Mouse (Mus musculus) neural tube, embryonic 14.5 days (tissue): ENCODE measurements at regions not wholly inside any gene's neighbourhood (a gene's known extent, or its start where the extent isn't known, plus 50 kb on each side); places are given as distances from the start of the nearest gene placed in this dataset.

Experiments used
- ATAC-seq: fragments of 200-750 bp; cut with Nextera tagmentation; 2 replicates; pipeline ENCODE4 v1.8.0; 2017; ENCODE audit warnings: low read depth, mild to moderate bottlenecking, moderate TSS enrichment, moderate library complexity
- H3K27ac ChIP-seq: fragments of 300-500 bp; sonication (generic); 2 replicates; pipeline ENCODE4 v1.5.1; 2014; ENCODE audit warnings: low read depth, mild to moderate bottlenecking, control low read depth, low read length, moderate library complexity, mixed read lengths
- H3K27me3 ChIP-seq: fragments of 300-500 bp; sonication (generic); 2 replicates; pipeline ENCODE4 v1.6.1; 2014; ENCODE audit warnings: low read length; ENCODE audit not compliant: control insufficient read depth, insufficient read depth
- H3K36me3 ChIP-seq: fragments of 300-500 bp; sonication (generic); 2 replicates; pipeline ENCODE4 v1.6.1; 2014; ENCODE audit warnings: low read length, mixed read lengths; ENCODE audit not compliant: control insufficient read depth, insufficient read depth
- H3K4me1 ChIP-seq: fragments of 300-500 bp; sonication (generic); 2 replicates; pipeline ENCODE4 v1.6.1; 2014; ENCODE audit warnings: low read length; ENCODE audit not compliant: control insufficient read depth, insufficient read depth
- H3K4me2 ChIP-seq: fragments of 300-500 bp; sonication (generic); 2 replicates; pipeline ENCODE4 v1.6.1; 2014; ENCODE audit warnings: mild to moderate bottlenecking, low read depth, low read length, control low read depth
- H3K4me3 ChIP-seq: fragments of 300-500 bp; sonication (generic); 2 replicates; pipeline ENCODE4 v1.5.1; 2014; ENCODE audit warnings: low read depth, low read length, control low read depth, mixed read lengths
- H3K9ac ChIP-seq: fragments of 300-500 bp; sonication (generic); replicated peaks from 2 replicates; pipeline ENCODE4 v1.6.1; 2014; ENCODE audit warnings: low read depth, mild to moderate bottlenecking, control low read depth, low read length, mixed read lengths
- H3K9me3 ChIP-seq: fragments of 300-500 bp; sonication (generic); 2 replicates; pipeline ENCODE4 v1.6.1; 2016; ENCODE audit warnings: low read length; ENCODE audit not compliant: control insufficient read depth
- WGBS: fragments of 180-500 bp; shearing (Covaris S2); extraction: QIAGEN DNeasy Blood & Tissue Kit; methylation state at CpG from one replicate; pipeline ENCODE4 v1.1.7; 2014; 5-methylcytosine and 5-hydroxymethylcytosine counted together

GRCm38 (mm10) chr4:12538694-12539121 lies 366.9 kb upstream of the Fam92a start:
- Histone ChIP-seq H3K9ac (no peak overlapping the region; the same call in 1 of the 2 replicates), H3K27me3 (no peaks in the 10 kb centered on the region), H3K4me3 (no peak overlapping the region), H3K4me2 (peak overlapping the region; percentile 12; the same call in 1 of the 2 replicates), H3K4me1 (peaks cover 17% of the 10 kb centered on the region; the same call in 1 of the 2 replicates), H3K9me3 (no peaks in the 10 kb centered on the region), H3K36me3 (no peaks in the 10 kb centered on the region), H3K27ac (peak overlapping the region; percentile 79)
- peak; percentile 83 for ATAC-seq
- 2% methylated on average over 4 of the region's 4 CpGs for WGBS

- H3K27me3 ChIP-seq = no peaks in the 10 kb centered on the region
- H3K36me3 ChIP-seq = no peaks in the 10 kb centered on the region
- 35% methylated on average over 5 of the region's 5 CpGs for WGBS
- H3K9ac ChIP-seq = no peak overlapping the region
- peak overlapping the region; percentile 79; the same call in 1 of the 2 replicates for H3K27ac ChIP-seq
- H3K4me3 ChIP-seq = no peak overlapping the region
- ATAC-seq = peak; percentile 55; the same call in 1 of the 2 replicates
- peaks cover 17% of the 10 kb centered on the region; the same call in 1 of the 2 replicates for H3K4me1 ChIP-seq
- no peak overlapping the region for H3K4me2 ChIP-seq
- H3K9me3 ChIP-seq = no peaks in the 10 kb centered on the region
These were observed 366.2 kb upstream of the Fam92a start for GRCm38 (mm10) chr4:12538043-12538442.

DNA sequence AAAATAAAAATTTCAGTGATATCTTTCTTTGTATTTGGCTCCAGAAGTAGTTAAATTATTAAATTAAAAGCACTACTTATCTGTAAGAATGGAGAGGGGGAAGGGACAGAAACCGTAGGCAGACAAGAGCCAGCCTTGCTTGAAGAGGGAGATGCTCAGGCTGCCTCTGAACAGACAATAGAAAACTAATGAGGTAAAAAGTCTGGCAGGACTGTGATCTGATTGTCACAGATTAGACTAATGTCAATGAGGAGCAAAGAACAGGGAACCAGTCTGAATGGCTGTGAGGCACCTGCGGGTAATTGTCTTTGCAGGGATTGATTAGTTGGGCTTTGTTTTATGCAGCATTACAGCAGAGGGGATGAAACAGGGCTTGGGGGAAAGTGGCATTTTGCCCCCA lies 362.3 kb upstream of the Fam92a start:
- H3K9me3 ChIP-seq = no peaks in the 10 kb centered on the region
- H3K27me3 ChIP-seq = no peaks in the 10 kb centered on the region
- ATAC-seq = no peak; the same call in 1 of the 2 replicates
- peak overlapping the region; percentile 7; the same call in 1 of the 2 replicates for H3K27ac ChIP-seq
- no peak overlapping the region for H3K4me3 ChIP-seq
- H3K4me2 ChIP-seq = no peak overlapping the region
- WGBS = 14% methylated on average over 2 of the region's 2 CpGs
- no peak overlapping the region for H3K9ac ChIP-seq
- peaks cover 10% of the 10 kb centered on the region; the same call in 1 of the 2 replicates for H3K4me1 ChIP-seq
- no peaks in the 10 kb centered on the region for H3K36me3 ChIP-seq

DNA sequence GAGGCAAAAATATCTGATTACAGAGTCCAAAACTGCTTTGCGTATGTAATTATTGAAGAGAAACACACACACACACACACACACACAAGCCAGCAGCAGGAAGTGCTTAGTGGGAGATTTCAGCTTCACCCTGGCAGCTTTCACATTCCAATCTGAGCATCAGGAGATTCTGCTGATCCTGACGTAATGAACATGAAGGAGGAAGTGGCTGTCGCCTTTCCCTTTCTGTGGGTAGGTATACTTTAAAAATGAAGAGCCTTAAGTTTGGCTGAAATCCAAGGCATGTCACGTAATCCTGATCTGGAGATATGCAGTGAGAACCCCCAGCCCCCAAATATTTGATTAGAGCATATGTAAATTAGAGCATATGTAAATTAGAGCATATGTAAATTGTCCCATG lies 361.1 kb upstream of the Fam92a start:
- H3K4me1 ChIP-seq = peaks cover 6% of the 10 kb centered on the region; the same call in 1 of the 2 replicates
- no peak for ATAC-seq
- H3K9me3 ChIP-seq = no peaks in the 10 kb centered on the region
- 57% methylated on average over 4 of the region's 4 CpGs for WGBS
- H3K27me3 ChIP-seq = no peaks in the 10 kb centered on the region
- H3K9ac ChIP-seq = no peak overlapping the region
- H3K36me3 ChIP-seq = no peaks in the 10 kb centered on the region
- no peak overlapping the region for H3K4me3 ChIP-seq
- no peak overlapping the region for H3K4me2 ChIP-seq
- no peak overlapping the region for H3K27ac ChIP-seq

DNA sequence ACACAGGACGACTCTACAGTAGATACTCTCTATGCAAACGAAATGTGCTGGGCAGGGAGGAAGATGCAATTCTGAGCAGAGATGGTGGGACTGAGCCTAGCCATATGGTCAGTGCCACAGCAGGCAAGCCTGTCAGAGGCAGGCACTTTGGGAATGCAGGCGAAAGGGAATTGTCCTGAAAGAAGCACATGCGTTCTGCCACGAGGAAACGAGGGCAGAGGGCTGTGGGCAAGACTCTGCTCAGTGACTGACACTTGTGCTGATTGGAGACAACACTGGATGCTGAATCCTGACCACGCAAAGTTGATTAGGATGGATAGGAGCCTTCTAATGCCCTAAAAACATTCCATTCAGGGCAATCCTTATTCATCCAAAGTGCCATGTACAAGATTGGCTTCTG lies 350.5 kb upstream of the Fam92a start:
- ATAC-seq = no peak
- H3K36me3 ChIP-seq = no peaks in the 10 kb centered on the region
- no peak overlapping the region for H3K4me2 ChIP-seq
- no peaks in the 10 kb centered on the region for H3K9me3 ChIP-seq
- WGBS = 48% methylated on average over 7 of the region's 7 CpGs
- no peak overlapping the region for H3K4me3 ChIP-seq
- H3K27ac ChIP-seq = no peak overlapping the region
- no peaks in the 10 kb centered on the region for H3K27me3 ChIP-seq
- H3K4me1 ChIP-seq = no peaks in the 10 kb centered on the region
- H3K9ac ChIP-seq = no peak overlapping the region

DNA sequence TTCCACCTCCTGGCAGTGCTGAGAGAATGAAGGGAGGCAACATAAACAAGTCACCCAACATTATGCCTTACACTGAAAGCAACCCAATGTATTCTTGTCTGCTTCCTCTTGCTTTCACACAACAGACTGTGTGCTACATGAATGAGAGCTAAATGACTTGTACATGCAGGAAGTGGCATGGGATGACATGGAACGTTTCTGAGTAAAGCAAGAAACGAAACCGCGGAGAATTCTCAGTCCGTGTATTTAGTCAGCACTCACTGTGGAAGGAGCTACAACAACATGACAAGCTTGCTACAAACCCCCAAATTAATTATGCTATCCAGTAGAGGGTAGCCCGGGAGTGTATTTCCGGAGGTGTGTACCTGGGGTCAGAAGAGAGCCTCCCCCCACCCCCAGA lies 349.4 kb upstream of the Fam92a start:
- ATAC-seq = no peak
- no peaks in the 10 kb centered on the region for H3K4me1 ChIP-seq
- no peak overlapping the region for H3K4me2 ChIP-seq
- whole genome bisulfite sequencing = 91% methylated on average over 7 of the region's 7 CpGs
- H3K4me3 ChIP-seq = no peak overlapping the region
- H3K9me3 ChIP-seq = no peaks in the 10 kb centered on the region
- no peak overlapping the region for H3K27ac ChIP-seq
- no peaks in the 10 kb centered on the region for H3K27me3 ChIP-seq
- no peaks in the 10 kb centered on the region for H3K36me3 ChIP-seq
- no peak overlapping the region for H3K9ac ChIP-seq

DNA sequence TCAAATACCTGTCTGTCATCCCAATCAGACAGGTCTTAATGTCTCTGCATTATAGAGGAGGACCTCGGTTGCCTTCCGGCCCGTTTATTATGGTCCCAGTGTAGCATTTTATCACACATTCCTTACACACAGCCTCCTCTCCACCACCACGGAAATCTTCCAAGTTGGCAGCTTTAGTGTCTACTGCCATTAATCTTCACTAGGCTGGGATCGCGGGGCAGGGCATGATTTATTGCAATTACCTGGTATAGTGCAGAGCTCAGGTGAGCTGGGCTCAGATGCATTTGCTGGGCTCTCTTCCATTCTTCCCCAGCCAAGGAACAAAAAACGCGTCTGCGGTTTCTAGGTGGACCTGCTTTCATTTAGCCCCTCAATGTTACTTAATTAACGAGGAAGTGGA lies 344.7 kb upstream of the Fam92a start:
- 58% methylated on average over 10 of the region's 10 CpGs for WGBS
- H3K4me3 ChIP-seq = no peak overlapping the region
- ATAC-seq = peak; percentile 54; the same call in 1 of the 2 replicates
- H3K36me3 ChIP-seq = no peaks in the 10 kb centered on the region
- H3K9ac ChIP-seq = no peak overlapping the region
- no peaks in the 10 kb centered on the region for H3K9me3 ChIP-seq
- H3K4me1 ChIP-seq = no peaks in the 10 kb centered on the region
- no peak overlapping the region for H3K27ac ChIP-seq
- no peak overlapping the region for H3K4me2 ChIP-seq
- no peaks in the 10 kb centered on the region for H3K27me3 ChIP-seq

DNA sequence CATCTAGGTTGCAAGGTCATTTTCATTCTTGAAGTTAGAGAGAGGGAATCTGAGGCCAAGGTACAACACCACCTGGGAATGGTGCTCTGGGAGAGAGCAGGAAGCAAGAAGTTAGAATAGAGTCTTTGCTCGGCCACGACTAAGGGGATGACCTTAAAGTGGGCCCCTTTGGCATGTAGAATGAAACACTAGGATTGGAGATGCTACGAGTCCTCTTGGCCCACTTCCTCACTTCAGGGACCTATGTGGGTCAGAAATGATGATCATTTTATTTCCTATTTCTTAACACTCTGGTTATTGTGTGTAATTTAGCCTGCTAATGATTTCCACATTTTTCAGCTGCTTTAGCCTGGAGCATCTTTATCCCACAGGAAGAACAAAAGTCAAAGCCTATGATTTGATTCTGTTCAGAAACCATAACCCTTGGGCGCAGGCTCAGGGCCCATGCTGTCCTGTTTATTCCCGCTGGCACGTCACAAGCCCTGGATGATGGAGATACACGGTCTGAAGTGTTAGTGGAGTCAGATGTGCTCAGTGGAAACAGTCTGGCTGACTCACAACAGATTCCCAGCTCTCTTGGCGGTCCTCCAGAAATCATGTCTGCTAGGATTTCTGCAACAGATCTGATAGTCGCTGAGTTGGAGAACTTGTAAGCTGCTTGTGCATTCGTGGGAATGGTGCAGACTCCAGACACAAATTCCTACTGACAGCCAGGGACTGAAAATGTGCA lies 340.0 kb upstream of the Fam92a start:
- WGBS = 66% methylated on average over 10 of the region's 10 CpGs
- Histone ChIP-seq H3K27ac (no peak overlapping the region), H3K27me3 (no peaks in the 10 kb centered on the region), H3K4me1 (0 out of 2 replicates have a peak, but pooled peaks cover 10% of the 10 kb centered on the region), H3K4me3 (no peak overlapping the region), H3K9me3 (no peaks in the 10 kb centered on the region; the same call in 1 of the 2 replicates), H3K4me2 (no peak overlapping the region), H3K9ac (no peak overlapping the region), H3K36me3 (no peaks in the 10 kb centered on the region)
- ATAC-seq = no peak

- no peaks in the 10 kb centered on the region for H3K36me3 ChIP-seq
- 0 out of 2 replicates have a peak, but pooled peaks cover 14% of the 10 kb centered on the region for H3K4me1 ChIP-seq
- H3K27me3 ChIP-seq = no peaks in the 10 kb centered on the region
- H3K9me3 ChIP-seq = no peaks in the 10 kb centered on the region; the same call in 1 of the 2 replicates
- WGBS = 22% methylated on average over 8 of the region's 8 CpGs
- no peak overlapping the region for H3K9ac ChIP-seq
- ATAC-seq = peak; percentile 89
- H3K4me2 ChIP-seq = no peak overlapping the region
- H3K27ac ChIP-seq = 0 out of 2 replicates have a peak overlapping the region, but pooled peaks have one; percentile 60
- no peak overlapping the region for H3K4me3 ChIP-seq
These were observed 335.2 kb upstream of the Fam92a start for GRCm38 (mm10) chr4:12506851-12507551.
